Mouse (Mus musculus): ENCODE data around the gene Atp13a2.

The Atp13a2 gene

DNA sequence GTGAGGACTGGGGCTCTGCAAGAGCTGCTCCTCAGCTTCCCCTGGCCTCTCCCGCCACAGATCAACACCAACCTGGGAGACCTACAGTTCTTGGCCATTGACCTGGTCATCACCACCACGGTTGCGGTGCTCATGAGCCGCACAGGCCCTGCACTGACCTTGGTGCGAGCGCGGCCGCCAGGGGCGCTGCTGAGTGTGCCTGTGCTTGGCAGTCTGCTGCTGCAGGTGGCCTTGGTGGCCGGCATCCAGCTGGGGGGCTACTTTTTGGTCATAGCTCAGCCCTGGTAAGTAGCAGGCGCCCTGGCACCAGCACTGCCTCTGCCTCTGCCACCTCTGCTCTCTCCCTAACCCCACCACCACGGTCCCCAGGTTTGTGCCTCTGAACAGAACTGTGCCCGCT is 19.3 kb downstream of the Atp13a2 start:
- no peak for DNase-seq

DNA sequence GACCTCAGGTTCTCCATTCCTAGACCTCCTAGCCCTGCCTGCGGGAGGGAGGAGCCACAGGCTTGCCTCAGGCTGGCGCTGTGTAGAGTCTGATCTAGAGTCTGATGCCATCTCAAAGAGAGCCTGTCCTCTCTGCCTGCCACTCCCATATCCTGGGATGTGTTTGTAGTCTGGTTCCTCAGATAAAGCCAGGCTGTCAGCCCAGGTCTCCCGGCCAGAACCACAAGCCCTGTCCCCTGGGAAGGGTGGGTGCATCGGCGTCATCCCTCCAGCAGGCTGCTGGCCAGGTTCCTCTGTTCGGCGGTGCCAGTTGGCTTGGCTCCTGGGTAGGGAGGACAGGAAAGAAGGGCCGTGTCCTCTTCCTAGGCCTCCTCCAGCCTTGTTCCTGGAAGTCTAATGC is 21.4 kb downstream of the Atp13a2 start:
- DNase-seq, result peak; percentile 56

DNA sequence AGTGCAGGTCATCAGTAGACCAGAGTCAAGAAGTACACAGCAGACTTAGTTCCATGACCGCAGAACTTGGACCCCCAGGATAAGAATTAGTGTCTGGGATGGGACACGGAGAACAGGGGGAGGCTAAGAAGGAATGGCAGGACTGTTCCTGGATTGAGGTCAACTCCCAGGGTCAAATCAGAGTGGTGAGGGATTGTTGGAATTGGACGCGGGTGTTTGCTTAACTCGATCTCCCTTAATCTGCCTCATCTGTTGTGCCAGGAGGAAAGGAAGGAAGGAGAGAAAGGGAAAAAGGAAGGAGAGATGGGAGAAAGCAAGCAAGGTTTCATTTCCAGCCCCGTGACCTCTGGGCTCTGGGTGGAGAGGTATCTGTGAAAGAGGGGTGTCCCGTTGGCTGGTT is 23.4 kb downstream of the Atp13a2 start, which contains the start of gene Mfap2:
Gene Mfap2 (plus strand): TSS at position 301 of the 400 bp plus-strand sequence.
- no peak for DNase-seq

DNA sequence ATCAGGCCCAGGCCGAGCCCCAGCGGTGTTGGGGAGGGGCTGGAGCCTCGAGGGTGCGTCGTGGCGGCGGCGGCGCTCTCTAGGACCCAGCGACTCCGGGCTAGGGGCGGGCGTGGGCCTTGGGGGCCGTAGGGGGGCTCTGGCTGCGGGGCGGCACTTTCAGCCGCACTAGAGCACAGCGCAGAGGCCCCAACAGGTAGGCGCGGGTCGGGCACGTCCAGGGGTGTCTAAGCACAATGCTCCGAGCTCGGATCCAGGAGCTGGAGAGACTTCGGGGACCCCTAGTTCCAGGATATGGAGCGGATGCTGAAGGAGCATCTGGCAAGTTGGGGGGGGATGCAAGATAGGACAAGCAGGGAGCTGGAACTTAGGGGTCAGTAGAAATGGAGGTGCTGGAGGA is 23.9 kb downstream of the Atp13a2 start:
- peak; percentile 50 for DNase-seq

DNA sequence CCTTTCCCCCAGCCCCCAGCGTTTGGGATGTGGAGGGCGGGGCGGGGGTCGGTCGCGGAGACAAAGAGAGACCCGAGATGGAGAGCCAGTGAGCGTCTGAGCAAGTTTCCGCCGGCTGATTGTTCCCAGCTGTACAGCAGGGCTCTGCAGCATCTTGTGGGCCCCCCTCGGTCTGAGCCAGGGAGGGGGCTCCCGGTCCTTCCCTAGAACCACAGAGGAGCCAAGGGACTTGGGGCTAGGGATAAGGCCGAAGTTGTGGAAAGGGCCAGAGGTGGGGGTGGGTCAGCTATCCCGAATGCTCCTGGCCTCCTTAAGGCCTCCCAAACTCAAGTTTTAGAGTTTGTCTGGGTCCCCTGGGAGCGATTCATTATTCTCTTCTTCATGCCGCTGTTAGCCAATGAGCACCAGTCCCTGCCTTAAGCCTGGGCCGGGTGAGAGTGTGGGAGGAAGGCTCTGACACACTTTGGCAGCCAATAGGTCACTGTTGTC is 24.3 kb downstream of the Atp13a2 start:
- DNase-seq, result no peak

DNA sequence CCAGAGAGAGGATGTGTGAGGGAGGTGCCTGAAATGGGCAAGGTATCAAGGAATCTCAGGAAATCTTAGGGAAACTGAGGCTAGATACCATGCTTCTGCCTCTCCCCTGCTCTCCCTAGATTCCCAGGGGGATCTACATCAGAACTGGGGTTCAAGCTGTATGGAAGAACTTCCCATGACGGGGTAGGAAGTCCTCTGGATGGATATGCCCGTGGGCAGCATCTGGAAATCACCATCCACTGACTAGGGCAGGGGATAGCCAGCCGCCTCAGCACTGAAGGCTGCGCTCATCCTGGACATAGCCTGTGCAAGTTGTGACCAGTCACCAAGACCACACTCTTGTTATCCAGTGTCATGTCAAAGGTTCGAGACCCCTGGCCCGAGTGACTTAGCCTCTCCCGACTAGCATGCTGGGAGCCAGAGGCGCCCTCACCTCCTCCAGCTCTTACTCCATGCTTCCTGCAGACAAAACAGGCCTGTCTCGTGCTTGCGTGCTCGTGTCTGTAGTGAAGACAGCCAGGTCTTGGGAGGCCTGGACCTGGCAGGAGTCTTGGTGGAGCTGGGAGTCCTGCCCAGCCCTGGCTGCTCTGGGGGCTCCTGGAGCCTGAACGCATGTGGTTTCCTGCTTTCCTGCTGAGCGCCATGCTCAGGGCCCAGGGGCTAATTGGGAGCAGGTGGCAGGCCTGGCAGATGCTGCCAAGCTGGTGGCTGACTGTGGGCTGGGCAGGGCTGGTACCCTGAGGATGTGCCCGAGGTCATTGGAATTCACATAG is 25.1 kb downstream of the Atp13a2 start:
- no peak for DNase-seq

DNA sequence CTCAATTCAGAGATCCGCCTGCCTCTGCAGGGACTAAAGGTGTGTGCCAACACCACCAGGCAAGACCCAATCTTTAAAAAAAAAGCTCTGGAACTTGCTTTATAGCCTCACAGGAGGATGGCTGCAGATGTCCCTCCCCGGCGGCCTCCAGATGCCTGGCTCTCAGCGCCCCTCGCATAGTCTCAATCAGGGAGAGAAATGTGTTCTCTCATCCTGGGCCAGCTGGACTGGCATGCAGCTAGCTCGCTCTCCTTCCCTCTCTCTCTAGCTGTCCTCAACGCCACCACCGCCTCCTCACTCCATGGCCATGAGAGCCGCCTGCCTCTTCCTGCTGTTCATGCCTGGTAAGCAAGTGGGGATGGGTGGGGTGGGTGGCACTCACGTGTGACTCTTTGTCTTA is 25.9 kb downstream of the Atp13a2 start:
- DNase-seq, result no peak

DNA sequence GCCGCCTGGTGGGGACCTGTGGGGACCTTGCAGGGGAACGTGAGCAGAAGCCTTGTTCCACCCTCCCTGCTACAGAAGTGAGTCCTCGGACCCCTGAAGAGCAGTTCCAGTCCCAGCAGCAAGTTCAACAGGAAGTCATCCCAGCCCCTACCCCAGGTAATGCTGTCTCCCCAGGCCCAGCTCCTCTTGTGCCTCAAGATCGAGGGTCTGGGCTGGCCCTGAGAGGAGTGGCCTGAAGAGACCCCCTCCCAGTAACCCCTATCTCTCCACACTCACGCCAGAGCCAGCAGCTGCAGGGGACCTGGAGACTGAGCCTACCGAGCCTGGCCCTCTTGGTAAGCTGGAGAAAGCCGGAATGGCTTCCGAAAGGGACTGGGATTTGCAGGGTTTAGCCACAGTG is 27.4 kb downstream of the Atp13a2 start:
- DNase-seq, result no peak

DNA sequence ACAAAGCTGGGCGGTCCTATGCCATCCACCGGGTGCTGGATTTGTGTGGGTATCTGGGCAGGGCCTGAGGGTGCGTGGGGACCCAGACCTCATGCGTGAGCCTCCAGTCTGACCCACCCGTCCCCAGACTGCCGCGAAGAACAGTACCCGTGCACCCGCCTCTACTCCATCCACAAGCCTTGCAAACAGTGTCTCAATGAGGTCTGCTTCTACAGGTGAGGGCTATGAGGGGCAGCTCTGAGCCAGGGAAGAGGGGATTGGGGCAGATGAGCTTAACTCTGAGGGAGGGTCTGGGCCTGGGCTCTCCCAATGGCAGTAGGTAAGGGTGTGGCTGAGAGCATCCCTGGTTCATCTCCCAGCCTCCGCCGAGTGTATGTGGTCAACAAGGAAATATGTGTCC is 28.2 kb downstream of the Atp13a2 start:
- DNase-seq, result no peak

DNA sequence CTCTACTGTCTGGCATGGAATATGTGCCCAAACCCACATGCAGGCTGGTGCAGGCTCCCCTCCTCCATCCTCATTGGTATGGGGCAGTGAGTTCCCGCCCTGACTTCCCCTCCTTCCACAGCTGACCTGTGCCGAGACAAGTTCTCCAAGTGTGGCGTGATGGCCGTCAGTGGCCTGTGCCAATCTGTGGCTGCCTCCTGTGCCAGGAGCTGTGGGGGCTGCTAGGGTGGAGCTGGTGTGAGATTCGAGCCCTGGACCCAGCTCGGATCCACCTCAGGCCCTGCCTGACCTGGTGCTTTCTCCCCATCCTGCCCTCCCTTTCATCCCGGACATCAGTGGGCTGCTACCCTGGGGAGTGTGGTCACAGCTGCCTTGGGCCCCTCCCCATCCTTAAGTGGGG is 28.7 kb downstream of the Atp13a2 start:
- no peak for DNase-seq

DNA sequence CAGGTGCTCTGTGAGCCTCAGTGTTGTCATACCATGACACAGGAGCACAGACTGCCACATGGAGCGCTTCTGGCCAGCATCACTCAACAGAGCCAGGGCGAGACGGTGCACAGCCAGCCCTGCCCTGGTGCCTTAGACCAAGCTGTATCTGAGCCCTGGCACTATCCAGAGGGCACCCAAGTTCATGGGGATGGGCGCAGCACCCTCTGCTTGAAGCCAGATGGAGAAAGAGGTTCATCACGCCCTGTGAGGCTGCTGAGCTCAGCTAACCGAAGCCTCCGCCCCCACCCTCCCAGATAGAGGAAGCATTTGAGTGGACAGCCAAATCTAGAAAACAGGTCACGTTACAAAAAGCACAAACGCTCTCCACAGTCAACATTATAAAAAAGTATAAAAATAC is 29.6 kb downstream of the Atp13a2 start:
- no peak for DNase-seq

DNA sequence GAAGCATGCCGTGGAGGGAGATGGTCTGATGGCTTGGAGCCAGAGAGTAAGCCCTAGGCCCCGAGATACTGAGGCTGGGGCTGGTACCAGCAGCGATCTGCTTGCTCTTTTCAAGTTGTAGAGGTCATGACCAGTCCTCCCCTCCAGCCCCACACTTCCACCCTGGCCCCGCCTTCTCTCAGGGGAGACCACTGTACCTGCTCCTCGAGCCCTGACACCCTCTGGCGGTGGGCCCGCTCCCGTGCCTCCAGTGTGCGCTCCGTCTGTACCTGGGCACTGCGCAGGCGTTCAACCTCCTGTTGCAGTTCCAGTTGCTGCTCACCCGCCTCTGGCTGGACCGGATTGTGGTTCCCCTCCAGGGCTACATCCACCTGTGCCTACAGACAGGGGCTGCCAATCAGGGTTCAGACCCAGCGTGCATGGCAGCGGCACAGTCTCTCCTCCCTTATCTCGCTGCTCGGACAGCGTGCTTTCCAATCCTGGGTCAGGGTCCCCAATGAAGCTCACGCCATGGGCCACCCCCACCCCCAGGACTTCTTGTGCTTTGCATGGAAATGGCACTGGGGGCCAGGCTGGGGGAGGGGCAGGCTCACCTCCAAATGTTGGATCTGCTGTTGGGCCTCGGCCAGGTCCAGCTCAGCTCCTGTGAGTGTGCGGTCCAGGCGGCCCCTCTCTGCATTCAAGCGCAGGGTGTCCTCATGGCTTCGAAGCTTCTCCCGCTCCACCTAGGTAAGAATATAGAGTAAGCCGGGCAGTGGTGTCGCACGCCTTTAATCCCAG is 31.2 kb downstream of the Atp13a2 start:
- DNase-seq, result no peak

DNA sequence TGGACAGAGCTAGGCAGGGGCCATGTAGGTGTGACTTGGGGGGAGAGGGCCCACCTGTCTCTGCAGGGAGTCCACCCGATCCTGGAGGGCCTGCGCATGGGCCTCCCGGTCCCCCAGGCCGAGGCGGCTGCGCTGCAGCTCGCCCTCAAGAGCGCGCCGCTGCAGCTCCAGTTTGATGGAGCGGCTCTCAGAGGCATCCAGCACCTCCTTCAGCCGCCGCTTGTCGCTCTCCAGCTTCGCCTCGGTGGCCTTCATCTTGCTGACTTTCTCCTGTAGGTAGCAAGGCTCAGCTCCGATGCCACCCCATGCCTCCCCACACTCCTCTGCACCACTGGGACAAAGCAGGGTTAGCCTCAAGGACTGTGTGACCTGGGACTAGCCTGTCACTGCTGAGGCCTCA is 33.5 kb downstream of the Atp13a2 start:
- DNase-seq, result no peak

DNA sequence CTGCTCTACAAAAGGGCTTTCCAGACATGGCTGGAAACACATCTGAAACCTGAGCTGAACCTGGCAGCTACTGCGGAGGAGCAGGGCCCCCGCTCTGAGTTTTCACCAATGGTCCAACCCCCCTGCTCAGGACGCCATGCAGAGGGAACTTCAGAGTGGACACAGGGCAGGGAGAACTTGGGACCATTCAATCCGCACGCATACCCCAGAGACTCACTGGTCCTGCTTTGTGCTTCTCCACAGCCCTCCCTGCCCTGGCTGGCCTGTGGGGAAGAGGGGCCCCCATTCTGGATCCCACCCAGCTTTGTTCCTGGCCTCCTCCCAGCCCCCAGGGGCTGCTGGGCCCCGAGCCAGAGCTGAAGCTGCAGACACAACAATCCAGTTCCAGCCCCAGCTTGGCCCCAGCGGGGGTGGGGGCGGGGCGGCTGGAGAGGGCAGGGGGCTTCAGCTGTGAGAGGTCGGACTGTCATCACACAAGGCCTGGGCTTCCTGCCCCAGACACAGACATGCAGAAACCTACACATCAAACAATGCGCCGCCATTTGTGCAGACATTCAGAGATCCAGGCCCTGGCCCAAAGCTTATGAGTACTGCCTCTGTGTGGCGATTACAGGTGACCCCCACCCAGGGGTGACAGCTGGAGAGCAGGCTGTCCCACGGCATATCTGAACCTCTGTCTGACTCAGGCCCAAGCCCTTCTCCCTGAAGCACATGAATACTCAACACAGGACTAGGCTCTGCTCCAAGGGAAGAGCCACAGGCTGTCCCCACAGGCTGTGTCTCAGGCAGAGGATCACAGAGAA is 34.3 kb downstream of the Atp13a2 start:
- DNase-seq, result peak; percentile 69

DNA sequence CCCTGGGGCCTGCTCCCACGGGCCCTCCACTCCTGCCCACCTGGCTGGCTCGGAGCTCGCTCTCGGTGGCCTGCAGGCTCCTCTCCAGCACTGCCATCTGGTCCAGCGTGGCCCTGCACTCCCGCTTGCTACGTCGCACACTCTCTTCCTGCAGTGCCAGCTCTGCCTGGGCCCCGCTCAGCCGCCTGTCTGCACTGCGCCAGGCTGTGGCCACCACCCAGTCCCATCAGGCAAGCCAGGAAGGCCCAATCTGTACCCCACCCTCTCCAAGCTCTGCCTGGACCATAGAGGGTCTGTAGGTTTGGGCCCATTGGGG is 34.9 kb downstream of the Atp13a2 start:
- DNase-seq, result no peak

DNA sequence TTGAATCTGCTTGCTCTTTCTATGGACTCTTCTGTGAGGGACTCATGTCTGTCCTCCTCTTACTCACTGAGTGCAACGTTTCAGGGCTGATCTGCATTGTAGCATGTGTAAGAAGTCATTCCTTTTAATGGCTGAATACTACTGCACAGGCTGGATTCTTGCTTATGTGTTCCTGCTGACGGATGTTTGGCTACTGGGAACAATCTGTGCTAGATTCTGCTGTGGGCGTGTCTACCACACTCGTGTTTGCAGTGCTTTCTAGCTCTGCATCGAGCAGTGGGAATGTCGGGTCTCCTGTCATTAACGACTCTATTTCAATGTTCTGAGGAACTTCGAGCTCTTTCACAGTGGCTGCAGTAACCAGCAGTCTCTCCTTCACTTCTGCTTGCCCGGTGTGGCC is 37.4 kb downstream of the Atp13a2 start:
- no peak for DNase-seq

DNA sequence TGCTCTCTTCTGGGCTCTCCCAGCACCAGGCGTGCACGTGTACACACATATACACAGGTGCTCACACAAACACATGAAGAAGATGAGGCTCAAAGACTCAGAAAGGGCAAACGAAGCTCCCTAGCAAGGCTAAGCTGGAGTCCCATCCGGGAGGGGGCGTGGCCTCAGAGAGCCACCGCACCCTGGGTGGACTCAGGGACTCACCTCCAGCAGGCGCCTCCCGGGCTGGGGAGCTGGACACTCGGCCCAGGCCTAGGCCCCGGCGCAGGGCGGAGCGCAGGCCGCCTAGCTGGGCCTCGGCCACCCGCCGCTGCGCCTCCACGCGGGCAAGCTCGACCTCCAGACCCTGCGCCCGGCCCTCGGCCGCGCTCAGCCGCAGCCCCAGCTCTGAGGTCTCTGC is 38.3 kb downstream of the Atp13a2 start:
- DNase-seq, result no peak

DNA sequence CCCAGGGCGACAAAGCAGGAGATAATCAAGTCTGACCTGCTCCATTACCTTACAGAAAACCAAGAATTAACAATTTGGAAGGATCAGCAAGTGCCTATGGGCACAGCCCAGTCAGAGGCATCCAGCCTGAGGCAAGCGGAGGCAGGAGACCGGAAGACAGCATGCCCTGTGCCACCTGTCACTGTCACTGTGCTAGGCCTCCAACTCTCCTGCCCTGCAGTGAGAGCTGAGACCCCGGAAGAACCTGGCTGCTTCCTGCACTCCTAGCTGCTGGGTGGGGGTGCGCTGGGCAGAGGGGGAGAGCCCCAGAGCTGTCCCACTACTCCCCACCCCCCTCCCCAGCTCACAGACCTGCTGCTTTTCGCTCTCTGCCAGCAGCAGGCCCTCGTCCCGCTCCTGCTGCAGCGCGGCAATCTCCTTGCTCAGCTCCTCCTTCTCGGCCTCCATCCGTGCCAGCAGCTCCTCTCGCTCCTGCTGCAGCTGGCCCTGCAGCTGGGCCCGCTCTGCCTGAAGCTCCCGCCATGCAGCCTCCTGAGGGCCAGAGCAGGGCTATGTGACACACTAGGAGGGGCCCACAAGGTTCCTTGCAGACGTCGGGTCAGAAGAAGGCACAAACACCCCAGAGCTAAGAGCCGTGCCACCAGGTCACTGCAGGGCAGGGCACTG is 44.0 kb downstream of the Atp13a2 start:
- no peak for DNase-seq

DNA sequence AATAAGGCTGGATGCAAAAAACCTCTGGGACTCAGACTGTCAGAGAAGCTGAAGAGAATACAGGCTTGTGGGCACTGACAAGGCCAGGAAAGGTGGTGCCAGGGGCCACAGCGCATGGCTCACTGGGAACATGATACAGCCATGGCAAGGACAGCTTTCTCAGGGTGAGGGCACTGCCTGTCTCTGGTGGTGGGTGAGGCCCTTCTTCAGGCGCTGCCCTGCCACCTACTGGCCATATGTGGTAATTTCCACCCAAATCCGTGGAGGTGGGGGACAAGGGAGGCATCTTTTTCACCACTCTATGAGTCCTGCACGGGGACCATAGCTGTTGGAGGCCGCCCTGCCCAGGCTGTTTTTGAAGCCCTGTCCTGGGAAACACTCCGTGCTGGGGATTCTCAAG is 45.1 kb downstream of the Atp13a2 start:
- peak; percentile 77 for DNase-seq

DNA sequence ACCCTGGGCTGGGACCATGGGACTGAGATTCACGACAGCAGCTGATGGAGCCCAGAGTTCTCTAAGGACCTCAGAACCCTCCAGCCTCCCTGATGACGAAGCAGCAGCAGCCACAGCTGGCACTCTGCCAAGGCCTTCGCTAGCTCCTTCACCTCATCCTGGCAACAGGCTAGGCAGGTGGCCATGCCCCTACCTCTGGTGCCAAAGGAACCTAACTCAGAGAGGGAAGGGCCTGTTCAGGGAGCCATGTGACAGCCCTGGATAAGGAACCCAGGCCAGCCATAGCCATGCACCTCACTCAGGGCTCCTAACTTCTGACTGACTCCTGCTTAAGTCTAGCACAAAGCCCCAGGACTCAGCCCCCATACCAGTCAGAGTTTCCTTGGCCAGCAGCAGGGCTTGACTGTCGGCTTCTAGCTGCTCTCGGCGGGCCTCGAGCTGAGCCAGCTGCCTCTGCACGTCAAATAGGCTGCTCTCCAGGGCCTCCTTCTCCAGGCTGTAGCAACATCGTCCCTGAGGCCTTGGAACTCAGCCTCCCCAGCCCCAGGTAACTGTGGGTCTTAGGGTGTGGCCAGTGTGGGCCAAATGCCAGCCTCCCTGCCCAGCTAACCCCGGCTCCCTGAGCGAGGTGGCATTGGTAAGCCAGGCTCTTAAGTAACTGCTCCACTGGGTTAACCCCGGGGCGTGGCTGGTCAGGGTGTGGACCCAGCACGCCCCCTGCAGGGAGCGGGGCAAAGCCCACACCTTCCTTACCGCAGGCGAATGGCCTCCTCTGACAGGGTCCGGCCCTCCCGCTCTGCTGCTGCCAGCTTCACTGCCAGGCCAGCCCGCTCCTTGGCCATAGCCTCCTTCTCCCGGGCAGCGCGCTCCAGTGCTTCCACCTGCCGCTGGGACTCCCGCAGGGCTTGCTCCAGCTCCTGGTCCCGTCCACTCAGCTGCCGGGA is 47.2 kb downstream of the Atp13a2 start:
- DNase-seq, result no peak

DNA sequence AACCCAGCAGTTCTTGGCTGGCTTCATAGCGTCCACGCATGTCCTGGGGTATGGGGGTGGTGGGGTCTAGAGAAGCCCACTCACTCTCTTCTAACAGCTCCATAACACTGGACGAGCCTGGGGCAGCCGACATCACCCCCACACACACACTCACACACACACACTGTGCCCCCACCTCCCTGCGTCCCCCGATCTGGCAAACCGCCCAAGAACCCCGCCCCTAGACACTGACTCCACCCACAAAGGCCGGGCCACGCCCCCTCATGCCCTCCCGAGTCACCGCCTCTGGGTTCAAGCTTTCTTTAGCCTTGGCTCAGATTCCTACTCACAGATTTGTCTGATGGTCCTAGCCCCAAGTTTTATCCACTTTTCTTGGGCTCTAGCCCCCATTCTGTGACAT is 54.4 kb downstream of the Atp13a2 start:
- no peak for DNase-seq

DNA sequence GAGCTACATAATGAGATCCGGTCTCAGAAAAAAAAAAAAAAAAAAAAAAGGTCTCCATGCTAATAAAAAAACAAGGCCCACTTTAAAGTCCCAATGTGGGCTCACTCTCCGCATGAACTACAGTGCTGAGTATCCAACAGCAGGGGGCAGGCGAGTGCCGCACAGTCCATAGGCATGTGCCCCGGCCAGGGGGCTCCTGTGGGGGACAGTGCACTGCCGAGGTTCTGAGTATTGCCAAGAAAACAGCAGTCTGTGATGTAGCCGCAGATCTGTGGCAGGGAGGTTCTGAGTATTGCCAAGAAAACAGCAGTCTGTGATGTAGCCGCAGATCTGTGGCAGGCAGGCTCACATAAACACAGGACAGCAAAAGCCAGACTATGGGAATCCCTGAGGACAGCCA is 58.1 kb downstream of the Atp13a2 start:
- DNase-seq, result peak; percentile 67

Data from liver (tissue).